ENCODE assay signal across 22 mouse cellular contexts in genomic region chr6:84601136-84601889, GRCm38 (mm10). TPM values are rescaled to one million over a fixed set of nuclear protein-coding genes. Genes with fewer than 3 reads are reported as not detected.
A peak's percentile ranks its signal among the peaks of the same experiment; 100 is the strongest.
DNase-seq lines count a peak whose midpoint lies in the region; ATAC-seq and TF ChIP-seq lines count a peak whose summit lies in the region.
"Had no signal": no experiment of that assay in that cellular context is flagged by ENCODE, and none has a peak within 500 bp of the region (broad histone marks: within the 10 kb centered on the region; RNA-seq: fewer than 3 reads in every experiment).

No protein-coding gene starts in this region.

- no peak overlapping the region for H3K4me3 ChIP-seq in forebrain, embryonic 10.5 days
- no peak overlapping the region for H3K4me3 ChIP-seq in forebrain, embryonic 13.5 days
- H3K4me3 ChIP-seq in intestine, embryonic 14.5 days (ENCODE audit: low read depth, low read length): no peak overlapping the region
- no peak overlapping the region for H3K4me3 ChIP-seq in intestine, embryonic 15.5 days (replicated peaks)
- H3K4me3 ChIP-seq in midbrain, embryonic 11.5 days (ENCODE audit: low read depth, low read length): no peak overlapping the region
- H3K4me3 ChIP-seq in midbrain, postnatal 0 days (ENCODE audit: low read depth, low read length): no peak overlapping the region
- no peak overlapping the region for H3K4me3 ChIP-seq in embryonic facial prominence, embryonic 14.5 days (ENCODE audit: low read depth, low read length)
- no peak overlapping the region for H3K4me3 ChIP-seq in left cerebral cortex, adult 2 months
- H3K4me3 ChIP-seq: gastrocnemius, adult 2 months; neural tube, embryonic 13.5 days; stomach, embryonic 15.5 days had no signal

- no peak overlapping the region for H3K27ac ChIP-seq in forebrain, embryonic 10.5 days
- H3K27ac ChIP-seq in forebrain, embryonic 13.5 days: no peak overlapping the region
- no peak overlapping the region for H3K27ac ChIP-seq in intestine, embryonic 14.5 days (ENCODE audit: low read depth)
- H3K27ac ChIP-seq in intestine, embryonic 15.5 days: no peak overlapping the region
- H3K27ac ChIP-seq in midbrain, embryonic 11.5 days (ENCODE audit: low read depth, low read length): no peak overlapping the region
- H3K27ac ChIP-seq in midbrain, postnatal 0 days (ENCODE audit: low read depth, low read length): no peak overlapping the region
- H3K27ac ChIP-seq in embryonic facial prominence, embryonic 14.5 days (replicated peaks; ENCODE audit: low read depth, low read length): no peak overlapping the region
- H3K27ac ChIP-seq in left cerebral cortex, adult 2 months: no peak overlapping the region
- H3K27ac ChIP-seq: gastrocnemius, adult 2 months; liver, embryonic 14.5 days; neural tube, embryonic 13.5 days; stomach, embryonic 15.5 days had no signal

- no peak overlapping the region for H3K9ac ChIP-seq in forebrain, embryonic 13.5 days
- no peak overlapping the region for H3K9ac ChIP-seq in intestine, embryonic 14.5 days (ENCODE audit: low read length)
- no peak overlapping the region for H3K9ac ChIP-seq in intestine, embryonic 15.5 days
- H3K9ac ChIP-seq in midbrain, embryonic 11.5 days (ENCODE audit: low read length): no peak overlapping the region
- H3K9ac ChIP-seq in midbrain, postnatal 0 days (replicated peaks; ENCODE audit: low read length, poor library complexity, severe bottlenecking): no peak overlapping the region
- no peak overlapping the region for H3K9ac ChIP-seq in embryonic facial prominence, embryonic 14.5 days (ENCODE audit: low read depth, low read length)
- H3K9ac ChIP-seq: liver, embryonic 14.5 days; neural tube, embryonic 13.5 days; stomach, embryonic 15.5 days had no signal

- H3K4me1 ChIP-seq in forebrain, embryonic 10.5 days: peaks cover 5% of the 10 kb centered on the region; the same call in 1 of the 2 replicates
- H3K4me1 ChIP-seq in forebrain, embryonic 13.5 days: no peaks in the 10 kb centered on the region
- H3K4me1 ChIP-seq in intestine, embryonic 14.5 days (replicated peaks; ENCODE audit: control insufficient read depth, insufficient read depth, low read length): no peaks in the 10 kb centered on the region
- H3K4me1 ChIP-seq in intestine, embryonic 15.5 days (replicated peaks): no peaks in the 10 kb centered on the region
- no peaks in the 10 kb centered on the region for H3K4me1 ChIP-seq in midbrain, embryonic 11.5 days (ENCODE audit: control insufficient read depth, insufficient read depth, low read length)
- H3K4me1 ChIP-seq in midbrain, postnatal 0 days (ENCODE audit: insufficient read depth, low read length): no peaks in the 10 kb centered on the region
- no peaks in the 10 kb centered on the region for H3K4me1 ChIP-seq in embryonic facial prominence, embryonic 14.5 days (ENCODE audit: control insufficient read depth, insufficient read depth, low read length)
- H3K4me1 ChIP-seq: stomach, embryonic 15.5 days had no signal

- no peak for TF ChIP-seq CTCF in midbrain, postnatal 0 days (IDR thresholded peaks at IDR 0.05)
- TF ChIP-seq CTCF in left cerebral cortex, adult 2 months (IDR thresholded peaks at IDR 0.05): no peak

- no peak overlapping the region for H3K4me2 ChIP-seq in forebrain, embryonic 13.5 days
- no peak overlapping the region for H3K4me2 ChIP-seq in intestine, embryonic 14.5 days (ENCODE audit: low read length)
- H3K4me2 ChIP-seq in intestine, embryonic 15.5 days (replicated peaks): no peak overlapping the region
- H3K4me2 ChIP-seq in midbrain, embryonic 11.5 days: no peak overlapping the region
- no peak overlapping the region for H3K4me2 ChIP-seq in midbrain, postnatal 0 days (ENCODE audit: low read depth, low read length, poor library complexity, severe bottlenecking)
- no peak overlapping the region for H3K4me2 ChIP-seq in embryonic facial prominence, embryonic 14.5 days (ENCODE audit: low read depth, low read length)
- H3K4me2 ChIP-seq: neural tube, embryonic 13.5 days; stomach, embryonic 15.5 days had no signal

- WGBS in forebrain, embryonic 10.5 days: 36% methylated on average over 1 of the region's 1 CpGs
- 31% methylated on average over 1 of the region's 1 CpGs for WGBS in forebrain, embryonic 13.5 days
- WGBS in intestine, embryonic 14.5 days: 40% methylated on average over 1 of the region's 1 CpGs
- 38% methylated on average over 1 of the region's 1 CpGs for WGBS in intestine, embryonic 15.5 days
- 23% methylated on average over 1 of the region's 1 CpGs for WGBS in midbrain, embryonic 11.5 days
- WGBS in midbrain, postnatal 0 days: 34% methylated on average over 1 of the region's 1 CpGs
- WGBS in embryonic facial prominence, embryonic 14.5 days: 36% methylated on average over 1 of the region's 1 CpGs

- ATAC-seq in forebrain, embryonic 13.5 days: no peak
- no peak; the same call in 1 of the 2 replicates for ATAC-seq in intestine, embryonic 14.5 days (replicated peaks; ENCODE audit: low FRiP score, low TSS enrichment, low read depth)
- no peak for ATAC-seq in intestine, embryonic 15.5 days
- ATAC-seq in midbrain, embryonic 11.5 days (ENCODE audit: low FRiP score): no peak
- ATAC-seq in midbrain, postnatal 0 days (ENCODE audit: low FRiP score): no peak
- ATAC-seq in embryonic facial prominence, embryonic 14.5 days (ENCODE audit: low read depth): peak; percentile 37; the same call in 1 of the 2 replicates
- ATAC-seq: CD4-positive, CD25-positive, alpha-beta regulatory T cell, adult 4 months had no signal

- no peaks in the 10 kb centered on the region for H3K9me3 ChIP-seq in forebrain, embryonic 10.5 days
- no peaks in the 10 kb centered on the region for H3K9me3 ChIP-seq in forebrain, embryonic 13.5 days (replicated peaks)
- no peaks in the 10 kb centered on the region for H3K9me3 ChIP-seq in intestine, embryonic 14.5 days (ENCODE audit: control insufficient read depth, low read length)
- no peaks in the 10 kb centered on the region for H3K9me3 ChIP-seq in intestine, embryonic 15.5 days
- no peaks in the 10 kb centered on the region for H3K9me3 ChIP-seq in midbrain, embryonic 11.5 days (ENCODE audit: control insufficient read depth, low read length)
- H3K9me3 ChIP-seq in midbrain, postnatal 0 days (ENCODE audit: low read length): no peaks in the 10 kb centered on the region
- H3K9me3 ChIP-seq in embryonic facial prominence, embryonic 14.5 days (ENCODE audit: control insufficient read depth, low read length): no peaks in the 10 kb centered on the region
- H3K9me3 ChIP-seq: neural tube, embryonic 13.5 days; stomach, embryonic 15.5 days had no signal

- intact Hi-C loops in left cerebral cortex, adult 2 months (cut with DNase I): no loop called here

- DNase-seq in forebrain, embryonic 10.5 days (ENCODE audit: extremely low spot score, low spot score): peak; percentile 13
- peak; percentile 32 for DNase-seq in intestine, embryonic 14.5 days (ENCODE audit: low spot score)
- DNase-seq in midbrain, embryonic 11.5 days (ENCODE audit: low spot score, missing footprints): peak; percentile 45
- no peak for DNase-seq in midbrain, postnatal 0 days (ENCODE audit: low spot score)
- DNase-seq in embryonic facial prominence, embryonic 14.5 days (ENCODE audit: low spot score): no peak
- no peak for DNase-seq in left cerebral cortex, adult 2 months (ENCODE audit: extremely low spot score in 1 of 2, low spot score in 2 of 2)
- DNase-seq: adrenal gland, postnatal 25 days; cerebellum, adult 18-20 months; cerebellum, postnatal 36 days; gastrocnemius, adult 2 months; kidney, adult 8-10 months; kidney, postnatal 25 days; layer of hippocampus, adult 9-11 months; lung, postnatal 10 days; thymus, adult 2 months had no signal

- H3K36me3 ChIP-seq in forebrain, embryonic 10.5 days (replicated peaks): no peaks in the 10 kb centered on the region
- no peaks in the 10 kb centered on the region for H3K36me3 ChIP-seq in forebrain, embryonic 13.5 days (ENCODE audit: poor library complexity, severe bottlenecking)
- no peaks in the 10 kb centered on the region for H3K36me3 ChIP-seq in intestine, embryonic 14.5 days (ENCODE audit: control insufficient read depth, insufficient read depth, low read length)
- H3K36me3 ChIP-seq in intestine, embryonic 15.5 days: no peaks in the 10 kb centered on the region
- H3K36me3 ChIP-seq in midbrain, embryonic 11.5 days (ENCODE audit: control insufficient read depth, insufficient read depth, low read length): no peaks in the 10 kb centered on the region
- no peaks in the 10 kb centered on the region for H3K36me3 ChIP-seq in midbrain, postnatal 0 days (ENCODE audit: insufficient read depth, low read length)
- H3K36me3 ChIP-seq in embryonic facial prominence, embryonic 14.5 days (ENCODE audit: control insufficient read depth, insufficient read depth, low read length): no peaks in the 10 kb centered on the region
- H3K36me3 ChIP-seq: neural tube, embryonic 13.5 days; stomach, embryonic 15.5 days had no signal

- H3K27me3 ChIP-seq in forebrain, embryonic 10.5 days (ENCODE audit: poor library complexity, severe bottlenecking): no peaks in the 10 kb centered on the region
- H3K27me3 ChIP-seq in forebrain, embryonic 13.5 days: no peaks in the 10 kb centered on the region
- no peaks in the 10 kb centered on the region for H3K27me3 ChIP-seq in intestine, embryonic 14.5 days (replicated peaks; ENCODE audit: control insufficient read depth, insufficient read depth, low read length)
- no peaks in the 10 kb centered on the region for H3K27me3 ChIP-seq in intestine, embryonic 15.5 days (replicated peaks)
- H3K27me3 ChIP-seq in midbrain, embryonic 11.5 days (ENCODE audit: control insufficient read depth, insufficient read depth, low read length): no peaks in the 10 kb centered on the region
- no peaks in the 10 kb centered on the region for H3K27me3 ChIP-seq in midbrain, postnatal 0 days (ENCODE audit: insufficient read depth, low read length)
- H3K27me3 ChIP-seq in embryonic facial prominence, embryonic 14.5 days (replicated peaks; ENCODE audit: control insufficient read depth, insufficient read depth, low read length): no peaks in the 10 kb centered on the region
- H3K27me3 ChIP-seq: neural tube, embryonic 13.5 days; stomach, embryonic 15.5 days had no signal

RNA-seq across cellular contexts. Expression of gene Cyp26b1, which starts 7.6 kb away (rescaled TPM):
- 0.90 and 1.2 TPM in 2 replicates for polyA plus RNA-seq in forebrain, embryonic 10.5 days (2016; fragmentation: Nextera tagmentation; extraction: Ambion mirVana)
- polyA plus RNA-seq in forebrain, embryonic 13.5 days (2015; fragmentation: Nextera tagmentation; extraction: Ambion mirVana): 0.63 and 2.9 TPM in 2 replicates
- polyA plus RNA-seq in intestine, embryonic 14.5 days (2014; fragmentation: Nextera tagmentation; extraction: Ambion mirVana): 2.1 and 2.7 TPM in 2 replicates
- 2.0 and 2.6 TPM in 2 replicates for polyA plus RNA-seq in intestine, embryonic 15.5 days (2015; fragmentation: Nextera tagmentation; extraction: Ambion mirVana)
- polyA plus RNA-seq in midbrain, embryonic 11.5 days (2014; fragmentation: Nextera tagmentation; extraction: Ambion mirVana): 3.1 and 3.7 TPM in 2 replicates
- 19.7 and 36.7 TPM in 2 replicates for total RNA-seq in midbrain, postnatal 0 days (2014; rRNA removed)
- polyA plus RNA-seq in midbrain, postnatal 0 days (2015; fragmentation: Nextera tagmentation; extraction: Ambion mirVana): 6.4 and 6.7 TPM in 2 replicates
- 6.9 and 8.0 TPM in 2 replicates for polyA plus RNA-seq in embryonic facial prominence, embryonic 14.5 days (2014; fragmentation: Nextera tagmentation; extraction: Ambion mirVana)
- total RNA-seq in left cerebral cortex, adult 2 months (2021): 10 to 100 TPM in 1 of 2 experiments, 1 to 10 TPM in 1; 7.9 to 11.9 TPM
- total RNA-seq: megakaryocyte-erythroid progenitor cell, adult 5-6 weeks had no signal

Comparison
In these comparisons a context has a peak if more than half of its experiments do, and no peak if none do; other contexts are left out.
1. DNase-seq: peak in forebrain, embryonic 10.5 days (single experiment), intestine, embryonic 14.5 days (single experiment) and midbrain, embryonic 11.5 days (single experiment); none in midbrain, postnatal 0 days (single experiment), embryonic facial prominence, embryonic 14.5 days (single experiment) and left cerebral cortex, adult 2 months (0 of 2).